Mouse (Mus musculus): Measurements from ENCODE around the gene Ncoa7.
"Not testable (repeated sequence)": the region's sequence is repeated elsewhere in the genome, so short reads cannot be mapped to it uniquely, and the experiment has no call there.

Gene Ncoa7

DNA sequence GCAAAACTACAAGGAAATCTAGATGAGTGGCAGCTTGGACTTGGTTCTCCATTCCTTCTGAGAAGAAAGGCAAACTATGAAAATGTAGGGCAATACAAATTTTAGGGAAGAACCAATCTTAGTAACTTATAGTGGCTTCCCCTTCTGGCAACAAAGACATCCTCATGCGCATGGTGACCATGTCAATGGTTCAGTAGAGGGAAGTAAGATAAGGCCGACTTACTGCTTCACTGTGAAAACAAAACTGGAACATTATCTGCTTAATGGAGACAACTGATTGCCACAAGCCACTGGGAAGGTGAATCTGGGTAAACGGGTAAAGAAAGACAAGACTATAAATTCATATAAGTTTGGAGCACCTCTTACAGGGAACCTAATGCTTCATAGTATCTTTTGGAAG is 128.3 kb downstream of the Ncoa7 start:
- DNase-seq (ENCODE audit: low spot score in 2 of 2): no peak

DNA sequence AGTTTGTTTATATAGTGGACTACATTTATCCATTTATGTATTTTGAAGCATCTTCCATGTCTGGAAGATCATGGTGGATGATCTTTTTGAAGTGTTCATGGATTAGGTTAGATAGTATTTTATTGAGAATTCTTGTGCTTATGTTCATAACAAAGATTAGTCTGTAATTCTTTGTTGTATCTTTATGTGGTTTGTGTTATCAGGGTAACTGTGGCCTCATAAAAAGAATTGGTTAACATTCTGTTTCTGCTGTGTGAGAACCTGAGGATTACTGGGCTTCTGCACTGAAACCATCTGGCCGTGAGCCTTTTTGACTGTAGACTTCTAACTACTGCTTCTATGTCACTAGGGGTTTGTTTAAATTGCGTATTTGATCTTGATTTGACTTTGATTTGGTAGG is 136.5 kb downstream of the Ncoa7 start:
- no peak for DNase-seq (ENCODE audit: low spot score in 2 of 2)

DNA sequence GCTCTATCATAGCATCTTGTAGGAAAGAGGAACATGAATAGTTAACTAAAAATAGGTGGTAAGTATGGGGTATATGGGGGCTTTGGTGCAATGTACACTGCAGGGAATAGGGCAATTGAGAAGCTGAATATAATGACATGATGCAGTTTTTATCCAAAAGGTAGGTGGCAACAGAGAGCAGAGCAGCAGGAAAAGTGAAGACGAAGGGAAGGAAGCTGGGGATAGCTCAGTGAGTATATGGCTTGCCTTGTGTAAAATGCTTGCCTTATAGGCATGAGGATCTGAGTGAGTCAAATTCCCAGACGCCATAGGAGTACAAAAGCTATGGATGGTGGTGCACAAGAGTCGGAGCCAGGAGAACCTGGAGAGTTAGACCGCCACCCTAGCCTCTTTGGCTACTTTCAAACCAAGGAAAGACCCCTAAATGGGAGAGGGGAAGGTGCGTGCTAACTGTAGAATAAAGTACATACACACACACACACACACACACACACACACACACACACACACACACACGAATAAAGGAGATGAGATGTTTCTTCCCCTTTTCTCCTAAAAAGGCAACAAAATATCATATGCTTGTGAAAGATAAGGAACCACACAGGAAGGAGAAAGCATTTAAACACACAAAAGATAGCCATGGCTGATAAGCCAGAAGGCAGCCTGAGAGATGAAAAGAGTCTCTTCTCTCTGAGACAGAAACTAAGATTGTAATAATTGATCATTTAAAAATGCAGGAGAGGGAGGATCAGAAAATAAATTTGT is 142.4 kb downstream of the Ncoa7 start:
- DNase-seq (ENCODE audit: low spot score in 2 of 2): no peak

DNA sequence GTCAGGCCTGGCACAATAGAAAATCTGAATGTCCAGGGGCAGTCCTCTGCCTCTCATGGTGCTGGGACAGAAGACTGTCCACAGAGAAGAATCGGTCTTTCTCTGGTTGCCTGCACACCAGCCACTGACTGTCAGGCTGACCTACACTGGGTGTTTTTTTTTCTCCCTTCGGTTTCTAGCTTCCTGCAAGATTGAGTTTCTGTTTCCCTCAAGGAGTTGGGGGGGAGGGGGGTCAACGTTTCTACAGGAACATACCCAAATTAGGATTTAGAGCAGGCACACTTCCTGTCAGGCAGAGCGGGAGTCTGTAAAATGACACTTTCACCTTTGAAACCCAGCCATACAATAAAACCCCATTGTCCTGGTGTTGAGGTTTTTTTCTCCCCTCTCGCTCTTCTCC is 147.5 kb downstream of the Ncoa7 start:
- DNase-seq (ENCODE audit: low spot score in 2 of 2): no peak

DNA sequence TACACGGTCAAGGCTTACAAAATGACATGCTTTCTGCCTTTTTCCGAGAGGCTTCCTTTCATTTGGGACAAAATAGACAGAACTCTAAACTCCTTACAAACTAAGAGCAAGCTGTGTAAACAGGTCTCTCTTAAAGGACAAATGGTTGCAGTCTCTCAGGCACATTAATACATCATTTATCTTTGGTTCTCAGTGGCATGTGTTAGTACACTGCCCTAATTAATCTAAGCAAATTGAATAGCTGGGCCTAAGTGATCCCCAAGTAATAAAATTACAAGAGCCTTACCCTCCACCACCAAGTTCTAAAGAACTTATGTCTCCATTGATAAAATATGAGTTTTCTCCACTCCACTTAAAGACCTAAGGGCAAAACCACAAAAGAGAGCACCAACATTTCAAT is 155.4 kb downstream of the Ncoa7 start:
- no peak for DNase-seq (ENCODE audit: low spot score in 2 of 2)

DNA sequence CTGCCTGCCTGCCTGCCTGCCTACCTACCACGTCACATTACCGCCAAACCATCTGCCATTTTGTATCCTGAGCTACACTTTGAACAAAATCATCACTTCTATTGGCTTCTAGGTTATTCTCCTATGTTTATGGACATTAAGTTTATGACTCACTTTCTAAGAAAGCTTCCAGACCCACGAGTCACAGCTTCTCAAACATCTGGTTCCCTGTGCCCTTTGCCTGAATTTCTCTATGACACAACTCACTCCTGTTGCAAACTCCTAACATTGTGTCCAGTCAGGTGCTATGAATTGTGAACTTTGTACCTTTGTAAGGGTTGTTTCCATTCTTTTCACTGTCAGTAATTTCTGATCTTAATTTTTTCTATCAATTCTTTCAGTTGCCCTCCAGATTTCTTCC is 164.9 kb downstream of the Ncoa7 start:
- no peak for DNase-seq (ENCODE audit: low spot score in 2 of 2)

DNA sequence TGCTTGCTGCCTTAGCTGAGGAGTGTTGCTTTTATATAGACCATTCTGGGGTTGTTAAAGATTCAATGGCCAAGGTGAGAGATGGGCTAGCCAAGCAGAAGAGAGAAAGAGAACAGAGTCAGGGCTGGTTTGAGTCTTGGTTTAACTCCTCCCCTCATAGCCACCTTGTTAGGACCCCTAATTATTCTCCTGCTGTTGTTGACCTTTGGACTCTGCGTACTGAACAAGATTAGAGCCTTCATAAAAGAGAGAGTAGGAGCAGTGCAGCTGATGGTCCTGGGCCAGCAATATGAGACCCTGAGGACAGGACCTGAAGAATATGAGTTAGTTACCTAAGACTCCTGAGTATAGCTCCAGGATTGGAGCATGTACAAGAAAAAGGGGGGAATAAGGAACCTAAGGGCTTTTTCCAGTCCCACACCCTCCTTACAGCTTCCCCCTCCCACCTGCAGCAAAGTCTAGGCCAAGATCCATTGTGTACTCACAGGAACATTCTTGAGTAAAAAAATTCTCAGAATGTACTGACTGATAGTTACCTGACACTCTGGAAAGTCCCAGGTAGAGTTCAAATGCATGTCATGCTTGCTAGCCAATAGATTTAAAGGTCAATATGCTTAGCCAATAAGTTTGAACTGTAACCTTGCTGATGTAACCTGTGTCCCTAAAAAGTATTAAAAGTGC is 166.5 kb downstream of the Ncoa7 start:
- peak in 1 of 2 experiments; percentile 23 for DNase-seq (ENCODE audit: low spot score in 2 of 2)

DNA sequence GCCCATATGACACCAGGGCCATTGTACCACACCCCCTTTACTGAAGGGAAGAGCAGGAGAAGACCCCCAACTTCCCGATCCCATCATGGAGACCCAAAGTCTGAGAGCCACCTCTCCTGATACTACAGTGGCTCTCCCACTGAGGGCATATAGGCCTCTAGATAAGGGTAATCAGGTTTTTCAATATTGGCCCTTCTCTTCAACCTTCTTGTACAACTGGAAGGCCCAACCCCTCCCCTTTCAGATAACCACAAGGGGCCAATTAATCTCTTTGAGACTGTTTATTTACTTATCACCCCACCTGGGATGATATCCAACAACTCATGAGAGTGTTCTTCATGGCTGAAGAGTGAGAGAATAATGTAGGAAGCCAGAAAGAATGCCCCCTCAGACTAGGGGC is 170.4 kb downstream of the Ncoa7 start:
- DNase-seq (ENCODE audit: low spot score in 2 of 2): no peak

DNA sequence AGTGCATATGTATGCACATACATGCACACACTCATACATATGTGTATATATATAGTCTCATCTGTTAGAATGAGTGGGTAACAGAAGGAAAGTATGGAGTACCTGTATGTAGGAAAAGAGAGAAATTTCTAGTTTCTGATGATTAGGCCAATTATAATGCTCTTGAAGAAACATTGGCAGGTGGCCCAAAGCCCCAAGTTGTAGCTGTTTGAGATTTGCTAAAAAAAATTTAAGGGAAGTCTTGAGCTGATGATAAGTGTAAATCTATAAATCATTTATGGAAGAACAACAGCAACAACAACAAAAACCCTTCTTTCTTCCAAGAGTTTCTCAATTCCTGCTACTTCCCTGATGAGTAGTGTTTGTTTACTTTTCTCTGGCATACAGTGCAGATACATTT is 173.1 kb downstream of the Ncoa7 start:
- DNase-seq (ENCODE audit: low spot score in 2 of 2): no peak

DNA sequence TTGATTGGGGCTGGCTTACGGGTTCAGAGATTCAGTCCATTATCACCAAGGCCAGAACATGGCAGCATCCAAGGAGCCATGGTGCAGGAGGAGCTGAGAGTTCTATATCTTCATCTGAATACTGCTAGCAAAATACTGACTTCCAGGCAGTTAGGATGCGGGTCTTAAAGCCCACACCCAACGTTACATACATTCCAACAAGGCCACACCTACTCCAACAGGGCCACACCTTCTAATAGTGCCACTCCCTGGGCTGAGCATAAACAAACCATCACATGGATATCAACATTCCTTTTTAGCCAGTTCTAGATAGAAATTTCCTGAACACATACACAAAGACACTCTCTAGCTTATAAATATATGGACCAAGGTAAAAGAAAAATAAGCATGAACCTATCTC is 173.6 kb downstream of the Ncoa7 start, which contains the start of gene Hint3:
Gene Hint3, minus strand, starts transcription at position 120 of the 400 bp plus-strand sequence.
- no peak for DNase-seq (ENCODE audit: low spot score in 2 of 2)

DNA sequence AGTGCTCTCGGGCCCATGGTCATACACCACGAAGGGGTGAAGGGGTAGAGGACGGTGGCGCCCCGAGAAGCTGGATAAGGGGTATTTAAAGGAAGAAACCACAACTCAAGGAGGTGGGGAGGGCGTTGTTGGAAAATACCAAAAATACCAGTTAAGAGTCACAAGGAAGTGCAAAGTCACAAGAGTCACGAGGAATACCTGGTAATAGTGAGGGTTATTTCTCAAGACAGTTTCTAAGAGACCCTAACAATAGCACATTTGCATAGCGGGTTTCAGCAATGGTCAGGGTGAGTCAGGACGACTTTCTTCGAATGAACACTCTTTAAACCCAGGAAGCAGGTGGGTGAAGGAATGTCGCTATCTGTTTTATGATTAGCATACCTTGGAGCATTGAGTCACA is 174.7 kb downstream of the Ncoa7 start:
- DNase-seq (ENCODE audit: low spot score in 2 of 2): not testable (repeated sequence)

DNA sequence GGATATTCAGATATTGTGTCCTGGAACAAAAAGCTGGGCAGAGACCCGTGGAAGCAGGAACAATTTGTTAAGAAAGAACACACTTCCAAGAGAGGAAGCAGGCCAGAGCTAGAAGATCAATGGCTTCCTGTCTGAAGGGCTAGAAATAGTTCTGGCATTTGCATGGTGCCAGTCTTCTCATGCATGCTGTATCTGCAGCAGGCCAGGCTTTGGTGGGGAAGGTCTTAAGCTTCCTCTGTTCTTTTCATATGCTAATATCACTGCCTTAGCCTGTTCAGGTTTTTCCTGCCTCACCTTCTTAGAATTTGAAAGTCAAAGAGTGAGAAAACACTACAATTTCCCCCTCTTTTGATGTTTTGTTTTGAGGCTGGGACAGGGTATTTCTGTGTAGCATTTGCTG is 175.6 kb downstream of the Ncoa7 start:
- DNase-seq (ENCODE audit: low spot score in 2 of 2): no peak

DNA sequence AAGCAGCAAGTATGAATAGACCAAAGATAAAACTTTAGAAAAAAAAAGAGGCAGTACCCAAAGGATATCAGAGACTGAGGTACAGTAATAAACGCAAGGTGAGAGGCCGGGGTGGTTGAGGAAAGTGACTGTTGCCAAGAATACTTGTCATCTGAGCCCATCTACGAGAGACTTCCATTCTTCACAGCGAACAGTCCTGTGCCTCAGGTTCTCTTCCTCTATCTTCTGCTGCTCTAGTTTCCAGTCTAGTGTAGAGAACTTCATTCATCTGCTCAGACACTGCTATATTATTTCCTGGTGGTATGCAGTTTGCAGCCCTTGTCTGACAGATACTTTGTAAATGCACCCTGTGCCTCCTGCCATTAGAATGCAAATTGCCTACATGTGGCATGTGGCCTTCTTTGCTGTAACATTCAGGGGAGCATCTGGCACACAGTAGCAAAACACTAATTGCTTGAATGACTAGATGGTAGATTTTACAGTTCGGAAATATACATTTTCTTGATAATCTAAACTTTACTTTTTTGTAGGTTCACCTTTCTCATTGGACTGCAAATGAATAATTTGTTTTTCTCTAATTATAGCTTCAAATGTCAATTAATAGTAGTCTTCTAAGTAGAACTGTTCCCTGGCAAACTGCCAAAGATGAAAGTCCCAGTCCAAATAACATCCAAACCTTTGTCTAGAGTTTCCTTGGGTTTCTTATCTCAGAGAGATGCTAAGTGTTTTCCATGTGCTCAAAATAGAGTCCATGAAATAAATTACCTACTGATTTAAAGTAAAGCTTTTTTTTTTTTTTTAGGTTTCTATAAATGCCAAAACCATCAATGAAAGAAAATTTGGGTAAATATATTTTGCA is 178.7 kb downstream of the Ncoa7 start:
- no peak for DNase-seq (ENCODE audit: low spot score in 2 of 2)

DNA sequence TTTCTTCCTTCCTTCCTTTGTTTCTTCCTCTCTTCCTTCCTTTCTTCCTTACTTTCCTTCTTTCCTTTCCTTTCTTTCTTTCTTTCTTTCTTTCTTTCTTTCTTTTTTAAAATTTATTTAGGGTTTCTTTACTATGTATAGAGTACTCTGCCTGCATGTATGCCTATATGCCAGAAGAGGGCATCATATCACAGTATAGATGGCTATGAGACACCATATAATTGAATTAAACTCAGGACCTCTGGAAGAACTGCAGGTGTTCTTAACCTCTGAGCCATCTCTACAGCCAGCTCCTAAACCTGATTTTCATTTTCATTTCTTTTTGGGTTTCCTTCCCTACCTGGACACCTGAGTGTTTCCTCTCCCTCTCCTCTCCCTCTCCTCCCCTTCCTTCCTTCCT is 180.2 kb downstream of the Ncoa7 start:
- no peak for DNase-seq (ENCODE audit: low spot score in 2 of 2)

DNA sequence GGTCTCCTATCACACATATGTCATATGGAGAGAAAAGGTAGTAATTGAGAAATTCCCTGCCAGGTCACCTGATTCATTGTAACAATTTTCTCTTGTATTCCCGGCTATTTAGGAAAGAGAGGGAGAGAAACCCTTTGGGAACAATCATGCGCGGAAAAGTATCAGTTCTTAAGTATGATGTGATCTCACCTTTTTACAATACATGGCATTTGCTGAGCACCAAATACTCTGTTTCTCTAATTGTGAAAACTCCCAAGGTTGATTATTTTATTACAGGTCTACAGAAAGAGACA is 184.3 kb downstream of the Ncoa7 start:
- no peak for DNase-seq (ENCODE audit: low spot score in 2 of 2)

DNA sequence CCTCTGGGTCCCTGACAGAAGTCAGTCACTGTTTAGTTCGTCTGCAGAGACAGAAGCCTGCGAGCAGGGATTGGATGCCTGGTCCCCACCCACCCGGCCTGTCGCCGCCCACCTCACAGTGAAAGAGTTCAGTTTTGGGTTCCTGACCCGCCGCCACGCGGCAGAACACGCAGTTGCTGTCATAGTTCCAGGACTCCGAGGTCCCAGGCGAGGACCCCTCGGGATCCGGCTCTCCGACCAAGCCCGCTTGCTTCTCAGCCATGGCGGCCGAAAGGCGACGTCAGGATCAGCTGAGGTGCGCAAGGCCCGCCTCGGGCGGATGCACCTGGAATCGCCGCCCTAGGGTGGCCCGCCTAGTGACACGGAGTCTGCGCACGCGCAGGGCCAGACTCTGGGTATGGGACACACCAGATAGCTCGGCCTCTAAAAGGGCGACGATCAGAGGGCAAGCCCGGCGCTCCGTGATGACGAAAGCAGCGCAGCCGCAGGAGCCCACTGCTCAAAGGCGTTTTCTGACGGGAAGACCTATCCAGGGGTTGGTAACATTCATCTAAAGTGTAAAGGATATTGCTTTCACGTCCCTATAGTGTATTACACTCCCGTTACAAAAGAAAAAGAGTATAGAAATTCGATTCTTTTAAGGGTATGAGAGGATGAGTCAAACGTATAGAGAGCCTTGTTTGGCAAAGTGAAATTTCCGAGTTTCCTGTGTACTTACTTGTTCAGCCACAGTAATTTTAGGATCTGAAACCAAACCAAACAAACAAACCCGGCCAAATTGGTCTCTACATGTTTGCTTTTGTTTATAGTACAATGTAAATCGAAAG is 184.8 kb downstream of the Ncoa7 start:
- DNase-seq (ENCODE audit: low spot score in 2 of 2): peak; percentile 97 to 99

DNA sequence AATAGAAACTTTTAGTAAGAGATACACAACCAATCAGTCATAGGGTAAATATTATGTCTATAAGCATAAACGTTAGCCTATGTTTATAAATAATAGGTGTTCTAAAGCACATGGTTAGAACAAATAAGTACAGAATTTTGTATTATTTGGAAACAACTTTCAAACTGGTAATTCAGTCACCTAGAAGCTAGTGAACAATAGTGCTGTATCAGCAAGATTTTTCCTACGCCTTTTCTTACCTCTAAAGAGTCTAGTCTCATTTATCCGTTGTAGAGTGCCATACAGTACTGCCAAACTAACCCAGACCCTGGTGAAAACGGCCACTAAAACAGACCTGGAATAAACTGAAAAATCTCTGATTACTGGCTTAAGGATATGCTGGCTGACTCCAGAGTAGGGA is 190.1 kb downstream of the Ncoa7 start:
- DNase-seq (ENCODE audit: low spot score in 2 of 2): no peak

DNA sequence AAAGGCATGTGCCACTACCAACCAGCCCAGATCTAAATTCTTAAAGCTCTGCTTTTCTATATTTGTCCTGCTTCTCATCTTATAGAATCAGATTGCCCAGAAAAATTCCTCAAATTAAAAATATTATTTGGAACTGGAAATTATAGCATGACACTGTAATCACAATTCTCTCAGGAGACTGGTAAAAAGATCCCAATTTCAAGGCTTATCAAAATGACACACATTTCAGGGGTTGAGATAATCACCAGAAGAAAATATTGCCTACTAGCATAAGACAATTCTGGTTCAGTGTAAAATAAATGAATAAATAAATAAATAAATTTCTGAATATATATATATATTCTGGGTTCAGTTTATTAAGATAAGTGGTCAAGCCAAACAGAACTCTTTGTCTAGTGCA is 193.5 kb downstream of the Ncoa7 start:
- no peak for DNase-seq (ENCODE audit: low spot score in 2 of 2)

DNA sequence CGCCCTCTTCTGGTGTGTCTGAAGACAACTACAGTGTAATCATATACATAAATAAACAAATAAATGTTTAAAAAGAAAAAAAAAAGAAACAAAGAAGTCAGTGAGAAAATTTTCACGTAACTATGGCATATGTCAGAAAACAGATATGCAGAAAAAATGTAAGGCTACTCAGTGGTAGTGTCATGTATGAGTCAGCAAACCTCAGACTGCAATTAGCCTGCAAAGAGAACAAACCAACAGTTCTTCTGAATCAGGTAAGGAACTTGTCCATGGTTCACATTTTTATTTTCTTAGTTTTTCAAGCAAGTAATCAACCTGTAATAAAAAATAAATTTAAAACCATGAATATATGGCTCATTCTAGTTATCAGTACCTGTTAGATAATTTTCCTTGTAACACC is 195.0 kb downstream of the Ncoa7 start:
- DNase-seq (ENCODE audit: low spot score in 2 of 2): no peak

DNA sequence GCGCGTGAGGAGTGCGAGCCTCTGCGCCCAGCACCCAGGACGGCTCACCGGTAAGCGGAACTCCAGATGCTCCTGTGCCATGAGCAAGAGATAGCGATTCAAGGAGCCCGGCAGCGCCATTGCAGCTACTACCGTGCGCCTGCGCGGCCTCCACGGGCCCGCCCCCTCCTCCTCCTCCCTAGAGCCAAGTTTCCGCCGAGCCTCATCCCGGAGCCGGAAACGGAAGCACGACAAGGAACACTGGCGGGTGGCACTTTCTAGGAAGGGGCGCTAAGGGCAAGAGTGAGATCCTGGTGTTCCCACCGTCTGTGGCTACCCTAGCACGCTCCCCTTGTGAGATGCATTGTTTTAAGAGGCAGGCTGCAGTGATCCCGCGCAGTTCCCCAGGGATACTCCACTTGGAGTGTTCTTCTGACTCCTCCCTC is 202.6 kb downstream of the Ncoa7 start, which contains the start of gene Trmt11:
Gene Trmt11, minus strand, starts transcription at position 208 of the 425 bp plus-strand sequence.
- peak; percentile 87 to 91 for DNase-seq (ENCODE audit: low spot score in 2 of 2)

DNA sequence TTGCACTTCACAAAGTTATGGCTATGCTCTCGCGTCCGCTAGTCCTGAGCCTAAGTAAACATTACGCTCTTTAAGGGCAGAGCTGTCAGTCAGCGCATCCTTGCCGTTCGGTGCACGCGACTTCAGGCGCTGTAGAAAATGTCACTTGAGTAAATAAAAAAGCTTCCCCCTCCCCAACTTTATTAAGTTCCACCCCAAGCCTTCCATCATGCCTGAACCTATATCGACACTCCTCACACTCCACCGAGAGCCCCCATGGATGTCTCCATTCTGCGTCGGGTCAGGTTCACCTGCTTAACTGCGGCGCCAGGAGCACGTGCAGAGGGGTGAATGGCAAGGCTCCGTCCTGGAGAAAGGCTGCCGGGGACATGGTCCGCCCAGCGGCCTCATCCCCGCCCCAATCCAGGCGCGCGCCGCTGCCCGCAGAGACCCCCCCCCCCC is 203.0 kb downstream of the Ncoa7 start:
- no peak for DNase-seq (ENCODE audit: low spot score in 2 of 2)

DNA sequence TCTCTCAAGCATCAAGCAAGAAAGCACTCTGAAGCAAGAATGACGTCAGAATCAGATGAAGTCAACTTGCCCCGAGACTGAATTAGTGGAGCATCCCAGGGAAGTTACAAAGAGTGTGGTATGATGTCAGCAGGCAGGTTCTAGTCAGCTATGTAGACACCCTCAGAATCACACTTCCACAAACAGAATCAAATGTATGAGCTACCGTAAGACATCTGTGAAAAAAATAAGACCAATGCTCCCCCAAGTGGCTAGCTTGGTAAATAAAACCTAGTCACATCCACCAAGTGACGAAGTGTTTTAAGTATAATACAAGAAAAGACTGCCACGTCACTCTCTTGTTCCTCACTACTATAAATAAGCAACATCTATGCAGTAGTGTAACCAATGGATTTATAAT is 216.1 kb downstream of the Ncoa7 start:
- no peak for DNase-seq (ENCODE audit: low spot score in 2 of 2)
